Mouse (Mus musculus) cerebellum, postnatal 25 days (tissue): ENCODE measurements around the gene Cd2.

Source experiments
- DNase-seq, 2 experiments: peaks; one replicate each; pipeline ENCODE4 v3.0.0; 2021; ENCODE audit warnings: mixed read lengths in 2 of 2

Gene Cd2

DNA sequence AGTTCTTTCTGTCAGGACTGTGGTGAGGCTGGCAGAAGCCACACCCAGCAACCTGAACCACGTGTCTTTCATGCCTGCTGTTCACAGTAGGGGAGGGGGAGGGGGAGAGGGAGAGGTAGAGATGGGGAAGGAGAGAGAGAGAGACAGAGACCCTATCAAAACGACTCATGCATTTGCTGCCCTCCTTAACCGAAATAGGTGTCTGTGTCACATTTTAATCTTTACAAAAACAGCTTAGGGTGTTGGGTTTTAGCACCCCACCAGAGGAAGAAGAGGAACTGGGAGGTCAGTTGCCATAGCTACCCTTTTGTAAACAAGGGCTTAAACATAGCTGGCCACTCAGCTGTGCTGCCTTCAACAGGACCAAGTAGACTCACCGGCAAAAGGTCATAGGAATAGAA is at the start of gene Cd2:
Cd2 (minus strand) TSS at position 29 of the 401 bp plus-strand sequence.
- no peak for DNase-seq

DNA sequence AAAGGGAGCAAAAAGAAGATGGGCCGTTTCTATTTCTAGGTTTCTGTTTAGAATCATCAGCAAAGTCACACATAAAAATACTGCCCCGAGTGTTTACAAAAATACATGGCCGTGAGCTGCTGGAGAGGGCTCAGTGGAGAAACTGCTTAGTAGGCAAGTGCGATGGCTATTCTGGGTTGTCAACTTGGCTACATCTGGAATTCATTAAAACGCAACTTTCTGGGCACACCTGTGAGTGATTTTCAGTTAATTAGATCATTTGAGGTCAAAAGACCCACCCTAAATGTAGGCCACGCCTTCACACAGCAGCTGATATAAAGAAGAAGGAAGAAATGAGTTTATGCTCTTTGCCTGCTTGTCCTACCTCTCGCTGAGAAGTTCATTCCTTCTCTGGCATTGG is 40.9 kb upstream of the Cd2 start:
- DNase-seq = no peak

DNA sequence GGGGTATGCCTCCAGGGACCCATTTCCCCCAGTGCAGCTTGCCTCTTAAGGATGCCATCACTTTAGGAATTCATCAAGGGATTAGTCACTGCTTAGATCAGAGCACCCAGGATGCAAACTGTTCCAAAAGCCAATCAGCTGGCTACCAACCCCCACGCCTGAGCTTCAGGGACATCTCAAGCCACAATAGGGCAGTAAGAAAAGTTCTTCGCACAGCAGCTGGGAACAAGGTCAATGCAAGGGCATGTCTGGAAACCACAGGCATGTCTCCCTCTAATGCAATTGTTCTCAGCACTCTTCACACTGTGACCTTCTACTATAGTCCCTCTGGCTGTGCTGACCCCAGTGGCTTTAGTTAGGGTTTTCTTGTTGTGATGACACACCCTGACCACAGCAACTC is 39.5 kb upstream of the Cd2 start:
- no peak for DNase-seq

DNA sequence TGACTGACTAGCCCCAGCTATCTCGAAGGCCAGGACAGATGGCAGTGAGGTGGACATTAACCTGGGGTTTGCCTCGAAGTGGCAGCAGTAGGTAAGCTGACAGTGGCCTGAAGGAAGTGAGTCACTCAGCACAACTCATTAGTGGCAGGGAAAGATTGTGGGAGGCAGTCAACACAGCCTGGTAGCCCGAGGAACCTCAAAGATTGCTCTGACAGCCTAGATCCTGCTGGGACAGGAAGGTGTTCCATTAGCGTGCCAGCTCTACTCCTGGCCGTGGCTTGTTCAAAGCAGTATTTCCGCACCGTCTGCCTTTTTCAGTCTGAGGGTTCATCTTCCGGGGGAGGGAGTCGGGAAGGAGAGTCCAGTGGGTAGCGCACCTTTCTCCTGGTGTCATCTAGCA is 34.7 kb upstream of the Cd2 start:
- peak; percentile 53 to 54 for DNase-seq

DNA sequence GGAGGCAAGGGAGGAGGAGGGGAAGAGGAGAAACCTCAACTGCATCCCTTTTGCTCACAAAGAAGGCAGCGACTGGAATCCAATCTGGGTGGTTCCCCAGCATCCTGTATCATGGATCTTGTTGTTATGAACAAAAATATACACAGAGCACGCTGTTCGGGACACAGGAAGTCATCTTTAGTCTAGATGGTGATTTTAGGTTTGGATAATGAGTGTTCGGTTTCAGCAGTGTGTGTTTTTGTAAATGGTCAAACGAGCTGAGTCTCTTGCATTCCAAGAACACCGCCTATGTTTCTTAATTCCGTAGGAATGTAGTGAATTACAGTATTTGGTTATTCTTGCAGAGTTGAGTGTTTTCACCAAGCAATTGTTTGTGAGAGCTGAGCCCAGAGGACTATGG is 33.1 kb upstream of the Cd2 start:
- DNase-seq = no peak

DNA sequence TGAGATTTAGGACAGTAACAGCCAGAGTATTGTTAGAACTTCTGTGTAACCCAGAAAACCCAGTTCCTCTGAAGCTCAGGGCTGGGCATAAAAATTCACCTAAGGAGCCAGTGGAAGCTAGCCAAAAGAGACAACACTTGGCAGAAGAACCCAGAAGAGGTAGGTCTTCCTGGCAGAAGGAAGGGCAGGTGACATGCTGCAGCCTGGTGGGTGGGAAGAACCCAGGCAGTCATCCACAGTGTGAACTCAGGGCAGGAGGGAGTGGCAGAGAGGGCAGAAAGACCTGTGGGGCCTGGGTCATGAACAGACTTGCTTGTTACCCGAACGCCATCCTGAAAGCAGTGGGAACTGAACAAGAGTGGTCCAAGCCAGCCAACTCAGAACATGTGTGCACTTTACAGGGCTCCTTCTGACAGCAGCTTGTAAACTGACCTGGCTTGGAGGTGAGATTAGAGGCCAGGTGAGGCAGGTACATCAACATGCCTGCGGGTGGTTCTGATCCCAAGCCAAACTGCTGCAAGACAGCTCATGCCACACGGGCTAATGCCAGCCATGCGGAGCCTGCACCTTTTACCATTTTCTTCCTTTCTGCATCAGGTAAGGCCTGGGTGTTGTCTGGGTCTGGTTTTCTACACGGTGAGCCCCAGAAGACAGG is 30.9 kb upstream of the Cd2 start:
- peak; percentile 70 to 75 for DNase-seq

DNA sequence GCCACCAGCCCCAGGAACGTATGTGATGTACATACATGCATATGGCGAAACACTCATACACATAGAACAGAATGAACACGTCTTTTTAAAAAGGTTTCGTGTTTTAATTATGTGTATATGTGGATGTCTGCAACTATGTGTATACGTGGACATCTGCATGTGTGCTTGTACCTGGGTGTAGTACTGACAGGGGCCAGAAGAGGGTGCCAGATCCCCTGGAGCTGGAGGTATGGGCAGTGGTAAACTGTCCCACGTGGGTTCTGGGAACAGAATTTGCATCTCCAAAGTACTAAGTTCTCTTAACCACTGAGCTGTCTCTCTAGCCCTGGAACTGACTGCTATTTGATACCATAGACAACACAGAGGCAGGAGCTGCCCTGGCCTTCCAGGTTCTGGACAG is 30.4 kb upstream of the Cd2 start:
- DNase-seq = peak; percentile 63 to 77

DNA sequence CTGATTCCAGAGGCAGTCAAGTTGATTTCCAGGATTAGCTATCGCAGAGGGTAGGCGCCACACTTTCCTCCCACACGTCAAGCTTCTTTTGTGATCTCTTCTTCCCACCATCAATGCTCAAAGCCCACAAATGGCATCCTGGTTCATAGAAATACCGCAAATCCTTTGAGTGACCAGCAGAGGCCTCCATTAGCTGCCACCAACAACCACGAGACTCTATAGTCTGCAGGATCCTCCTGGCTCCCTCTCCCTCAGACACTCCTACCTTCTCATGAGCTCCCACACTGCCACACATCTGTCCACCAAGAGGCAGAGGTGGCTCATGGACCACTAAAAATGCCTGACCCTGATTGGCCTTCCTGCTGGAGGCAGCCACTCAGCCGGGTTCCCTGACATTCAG is 27.2 kb upstream of the Cd2 start:
- DNase-seq = peak in 1 of 2 experiments; percentile 13

DNA sequence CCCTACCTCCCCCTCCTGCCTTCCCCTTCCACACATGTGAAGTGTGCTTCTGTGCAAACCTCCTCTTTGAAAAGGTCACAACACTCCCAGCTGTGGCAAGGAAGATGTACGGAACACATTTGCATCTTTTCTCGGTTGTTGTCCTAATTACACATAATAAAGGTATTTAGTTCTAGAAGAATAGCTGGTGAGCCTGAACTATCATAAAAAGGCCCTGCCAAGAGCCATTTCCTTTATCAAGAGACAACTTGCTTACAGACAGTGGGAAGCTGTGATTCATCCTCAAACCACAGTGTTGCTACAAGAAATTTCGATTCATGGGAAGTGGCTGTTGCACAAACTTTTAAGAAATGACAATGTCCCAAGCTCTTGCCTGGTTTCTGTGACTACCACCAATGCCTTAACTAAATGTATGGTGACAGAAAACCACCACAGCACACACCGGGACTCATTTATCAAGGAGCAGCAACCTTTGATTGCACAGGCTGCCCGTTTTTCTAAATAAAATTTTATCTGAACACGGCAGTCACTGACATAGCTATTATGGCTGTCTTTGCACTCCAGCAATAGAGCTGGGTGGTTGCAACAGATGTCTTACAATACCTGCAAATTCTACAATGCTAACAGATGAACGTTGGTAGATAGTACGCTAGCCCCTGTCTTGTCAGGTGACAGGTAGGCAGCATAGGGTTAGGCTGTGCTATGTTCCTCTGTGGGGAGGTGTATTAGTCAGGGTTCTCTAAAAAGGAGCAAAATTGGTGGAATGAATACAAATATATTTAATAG is 25.7 kb upstream of the Cd2 start:
- peak in 1 of 2 experiments; percentile 2 for DNase-seq

DNA sequence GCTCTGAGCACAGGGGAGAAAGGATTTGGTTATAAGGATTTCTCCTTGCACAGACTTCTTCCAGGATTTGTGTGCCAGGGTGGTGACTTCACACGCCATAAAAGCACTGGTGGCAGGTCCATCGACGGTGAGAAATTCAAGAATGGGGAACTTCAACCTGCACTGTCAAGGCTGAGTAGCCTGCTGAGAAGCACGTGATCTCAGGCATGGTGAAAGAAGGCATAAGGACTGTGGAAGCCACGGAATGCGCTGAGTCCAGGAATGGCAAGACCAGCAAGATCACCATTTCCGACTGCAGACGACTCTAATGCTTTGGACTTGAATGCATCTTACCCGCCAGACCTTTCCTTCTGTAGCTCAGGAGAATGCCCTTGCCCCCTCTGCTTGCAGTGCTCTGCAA is 23.2 kb upstream of the Cd2 start:
- DNase-seq = no peak

DNA sequence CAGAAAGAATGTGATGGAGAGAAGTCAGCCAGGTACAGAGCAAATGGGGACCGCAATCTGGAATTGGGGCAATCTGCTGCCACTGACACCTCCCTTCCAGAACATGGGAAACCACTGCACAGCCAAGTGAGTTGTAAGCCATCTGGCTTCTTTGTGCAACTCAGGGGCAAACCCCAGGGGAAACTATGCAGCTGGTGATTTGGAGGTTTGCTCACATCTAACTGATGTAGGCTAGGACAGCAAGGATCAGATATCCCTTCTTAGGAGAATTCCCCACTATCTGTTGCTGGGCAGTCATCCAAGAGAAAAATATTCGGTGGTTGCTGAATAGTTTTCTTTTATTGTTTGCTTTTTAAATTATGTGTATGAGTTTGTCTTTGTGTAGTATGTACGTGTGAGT is 21.9 kb upstream of the Cd2 start:
- DNase-seq = no peak

DNA sequence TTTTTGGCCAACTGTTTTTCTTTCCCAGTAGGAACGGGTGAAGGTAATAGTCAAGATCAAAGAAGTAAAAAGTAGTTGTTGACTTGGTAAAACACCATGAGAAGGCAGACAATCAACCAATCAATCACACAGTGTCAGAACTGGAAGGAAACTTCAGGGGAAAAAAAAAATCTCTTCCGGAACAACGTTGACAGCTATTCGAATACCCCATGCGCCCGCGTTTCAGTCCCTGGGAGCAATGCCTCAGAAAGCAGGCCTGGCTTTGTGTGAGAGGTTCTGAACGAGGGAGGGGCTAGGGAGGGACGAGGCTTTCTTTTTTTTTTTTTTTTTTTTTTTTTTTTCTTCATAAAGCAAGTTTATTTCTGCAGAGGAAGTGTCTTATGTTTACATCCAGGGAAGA is 18.4 kb upstream of the Cd2 start:
- DNase-seq = no peak

DNA sequence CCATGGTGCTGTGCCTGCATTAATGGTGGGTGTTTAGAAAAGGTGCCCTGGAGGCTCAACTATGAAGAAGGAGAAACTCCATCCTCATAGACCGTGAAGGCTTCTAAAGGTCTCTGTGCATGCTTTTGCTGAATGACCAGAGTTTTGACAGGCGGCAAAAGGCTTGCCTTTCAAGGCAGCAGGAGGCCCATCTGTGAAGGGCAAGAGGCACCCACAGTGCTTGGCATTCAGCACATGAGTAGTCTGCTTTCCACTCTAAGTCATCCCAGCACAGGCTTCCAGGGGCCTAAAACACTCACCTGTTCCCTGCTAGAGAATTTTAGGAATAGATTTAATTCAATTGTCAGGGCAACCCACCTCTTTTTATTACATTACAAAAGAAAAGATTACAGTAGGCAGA is 17.3 kb upstream of the Cd2 start:
- DNase-seq = peak; percentile 62 to 70

DNA sequence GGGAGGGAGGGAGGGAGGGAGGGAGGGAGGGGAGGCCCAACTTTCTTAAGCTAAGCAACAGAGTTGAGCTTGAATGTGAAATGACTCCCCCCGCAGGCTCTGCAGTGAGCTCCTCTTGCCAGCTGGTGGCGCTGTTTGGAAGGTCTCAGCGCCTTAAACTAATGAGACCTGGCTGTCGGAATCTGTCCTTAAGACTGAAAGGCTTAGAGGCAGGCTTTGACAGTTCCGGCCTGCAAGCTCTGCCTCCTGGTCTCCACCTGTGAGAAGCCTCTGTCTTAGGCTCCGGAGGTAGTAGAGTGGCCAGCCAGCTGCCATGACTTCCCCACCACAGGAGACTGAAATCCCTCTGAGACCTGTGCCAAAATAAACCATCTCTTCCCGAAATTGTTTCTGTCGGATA is 16.4 kb upstream of the Cd2 start:
- peak; percentile 85 to 88 for DNase-seq

DNA sequence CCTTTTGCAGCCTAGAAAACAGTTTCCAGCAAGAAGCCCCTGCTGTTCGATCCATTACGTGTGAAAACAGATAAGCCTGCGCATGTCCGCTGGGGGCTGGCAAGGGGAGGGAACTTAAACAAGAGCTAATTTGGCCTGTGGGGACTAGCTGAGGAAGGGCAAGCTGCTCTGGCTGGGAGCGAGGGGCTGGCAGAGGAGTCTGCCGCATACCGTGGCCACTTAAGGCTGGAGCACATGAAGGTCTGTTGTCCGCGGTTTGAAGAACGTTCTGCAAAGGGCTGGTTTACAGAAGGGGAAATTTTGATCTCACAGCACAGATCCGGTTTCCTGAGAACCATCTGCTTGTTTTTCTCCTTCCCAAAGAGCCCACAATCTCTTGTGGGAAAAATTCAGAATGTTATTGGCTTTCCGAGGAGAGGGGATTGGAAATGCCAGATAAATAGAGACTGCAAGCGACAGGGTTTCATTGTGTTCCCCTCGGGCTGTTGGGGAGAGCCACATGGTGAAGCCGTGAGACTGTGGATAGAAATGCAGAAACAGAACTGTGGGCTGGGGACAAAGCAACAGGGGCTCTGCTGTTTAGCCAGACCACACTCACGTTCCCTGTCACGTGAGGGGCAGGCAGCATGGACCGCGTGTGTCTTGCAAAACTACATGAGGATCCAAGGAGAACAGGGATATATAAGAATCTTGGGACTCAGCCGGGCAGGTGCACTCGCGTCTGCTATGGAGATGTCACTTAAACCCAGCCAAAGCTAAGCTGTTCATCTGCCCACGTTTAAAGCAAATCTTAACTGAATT is 12.7 kb upstream of the Cd2 start:
- DNase-seq = peak; percentile 42 to 45

DNA sequence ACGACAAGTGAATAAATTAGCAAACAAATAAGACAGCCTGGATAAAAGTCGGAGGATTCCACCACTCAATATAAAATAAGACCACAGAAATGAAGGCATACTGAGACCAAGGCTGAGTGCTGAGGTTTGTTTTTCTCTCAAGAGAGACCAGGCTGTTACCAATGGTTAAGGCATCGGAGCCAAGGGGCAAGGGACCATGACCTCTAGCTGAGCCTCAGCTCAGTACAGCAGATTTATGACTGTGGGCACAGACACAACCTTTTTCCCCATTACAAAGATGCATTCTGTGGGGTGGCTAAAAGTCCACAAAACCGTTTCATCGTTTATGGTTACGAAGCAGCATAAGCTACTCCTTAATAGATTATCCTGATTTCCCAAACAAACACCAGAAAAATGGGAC is 11.9 kb upstream of the Cd2 start:
- no peak for DNase-seq

DNA sequence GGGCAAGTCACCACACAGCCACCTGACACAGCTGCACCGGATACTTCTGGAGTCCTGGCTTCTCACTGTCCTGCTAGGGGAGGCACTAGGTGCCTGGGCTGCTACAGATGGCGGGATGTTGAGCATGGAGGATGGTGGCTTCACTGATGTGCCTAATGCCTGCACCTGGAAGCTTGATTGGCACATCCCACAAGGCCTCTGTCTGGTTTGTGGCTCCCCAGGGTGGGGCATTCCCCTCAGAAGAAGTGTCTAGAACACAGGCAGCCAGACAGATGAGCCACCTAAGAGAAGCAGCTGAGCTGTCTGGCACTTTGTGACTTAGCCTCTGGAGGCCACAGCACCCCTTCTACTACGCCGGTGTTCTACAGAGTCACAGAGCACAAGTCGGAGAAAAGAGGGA is 9.5 kb upstream of the Cd2 start:
- DNase-seq = no peak

DNA sequence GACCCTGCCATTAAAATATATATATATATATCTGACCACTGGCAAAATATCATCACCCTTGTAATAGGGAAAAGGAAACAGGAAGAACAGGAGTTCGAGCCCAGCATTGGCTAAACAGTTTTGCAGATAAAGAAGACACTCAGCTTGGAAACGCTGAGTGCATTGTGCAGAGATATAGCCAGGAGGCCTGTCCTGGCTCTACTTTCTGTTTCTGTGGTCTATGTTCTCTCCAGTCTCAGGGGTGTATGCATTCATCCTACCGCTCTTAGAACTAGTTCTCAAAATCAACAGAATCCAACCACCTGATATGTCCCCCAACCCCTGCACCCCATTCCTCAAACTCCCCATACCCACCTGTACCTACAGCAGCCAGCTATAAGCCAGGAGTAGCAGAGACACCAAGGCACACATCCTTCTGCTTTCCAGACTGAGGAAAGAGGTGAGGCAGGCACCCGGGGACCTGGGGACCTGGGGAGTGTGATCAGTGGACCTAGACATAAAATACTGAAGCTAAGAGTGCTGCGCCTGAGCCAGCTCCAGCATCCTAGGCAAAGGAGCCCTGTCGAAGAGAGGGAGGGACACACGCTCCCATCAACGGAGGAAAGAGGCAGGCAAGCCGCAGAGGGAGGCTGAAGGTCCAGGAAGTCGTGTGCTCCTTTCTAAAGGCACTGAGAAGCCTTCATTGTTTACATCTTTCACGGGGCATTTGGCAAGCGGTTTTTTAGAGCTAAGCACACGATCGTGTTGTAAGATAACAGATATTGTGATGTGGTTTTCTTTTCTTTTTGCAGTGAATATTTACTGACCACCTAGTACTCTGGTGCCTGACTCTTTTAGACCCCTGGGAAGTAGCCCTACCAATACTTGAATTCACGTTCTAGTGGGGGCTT is 8.4 kb upstream of the Cd2 start:
- no peak for DNase-seq

DNA sequence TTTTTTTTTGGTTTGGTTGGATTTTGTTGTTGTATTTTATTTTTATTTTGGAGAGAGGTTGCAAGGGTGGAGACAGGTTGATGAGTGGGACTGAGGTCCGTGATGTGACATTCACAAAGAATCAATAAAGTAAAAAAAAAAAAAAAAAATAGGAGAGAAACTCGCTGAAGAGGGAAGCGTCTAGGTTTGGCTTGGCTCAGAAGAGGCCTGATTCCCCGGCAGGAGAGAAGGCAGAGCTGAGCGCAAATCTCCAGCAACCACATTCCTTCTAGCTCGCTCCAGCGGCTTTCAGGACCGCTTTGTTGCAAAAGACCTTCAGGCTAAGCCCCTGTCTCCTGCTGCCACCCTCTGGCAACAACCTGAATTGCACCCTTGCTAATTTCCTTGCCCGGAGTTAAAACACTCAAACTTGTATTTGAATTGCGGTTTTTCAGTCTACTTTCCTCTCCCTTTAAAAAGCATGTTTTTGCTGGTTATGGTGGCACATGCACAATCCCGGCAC is 7.7 kb upstream of the Cd2 start:
- DNase-seq = peak; percentile 92 to 94

DNA sequence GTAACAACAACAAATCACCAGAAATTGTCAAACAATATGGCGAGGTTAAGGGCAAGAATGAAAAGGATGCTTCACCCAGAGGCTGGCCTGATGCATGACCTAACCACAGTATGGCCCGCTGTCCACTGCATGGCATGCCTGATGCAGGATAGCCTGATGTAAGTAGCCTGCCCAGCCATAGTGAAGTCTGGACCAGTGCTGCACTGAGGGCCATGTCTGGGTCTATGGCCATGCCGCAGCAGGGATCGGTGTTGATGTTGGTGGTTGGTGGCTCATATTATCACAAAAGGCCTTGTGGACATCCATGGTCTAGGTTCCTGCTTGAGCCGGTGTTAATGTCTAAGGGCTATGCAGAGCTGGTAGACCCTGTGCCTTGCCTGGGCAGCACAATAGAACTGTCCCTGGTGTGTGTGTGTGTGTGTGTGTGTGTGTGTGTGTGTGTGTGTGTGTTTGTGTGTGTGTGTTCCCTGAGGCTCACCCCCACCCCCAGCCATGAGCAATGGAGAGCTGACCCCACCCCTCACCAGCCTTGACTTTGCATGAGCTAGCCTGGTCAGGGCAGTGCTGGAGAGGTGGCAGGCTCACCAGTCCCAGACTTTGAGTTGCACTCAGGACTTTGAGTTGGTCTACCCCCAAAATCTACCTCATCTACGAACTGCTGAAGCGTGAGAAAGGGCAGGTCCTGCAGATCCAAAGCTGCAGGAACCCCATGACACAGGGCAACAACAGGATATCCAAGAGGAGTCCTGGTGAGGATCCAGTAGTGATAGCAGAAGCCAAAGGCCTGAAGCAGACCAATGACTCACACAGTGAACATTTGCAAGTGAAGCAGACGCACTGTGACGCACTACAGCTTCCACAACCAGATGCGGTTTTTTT is 7.0 kb upstream of the Cd2 start:
- DNase-seq = peak in 1 of 2 experiments; percentile 15

DNA sequence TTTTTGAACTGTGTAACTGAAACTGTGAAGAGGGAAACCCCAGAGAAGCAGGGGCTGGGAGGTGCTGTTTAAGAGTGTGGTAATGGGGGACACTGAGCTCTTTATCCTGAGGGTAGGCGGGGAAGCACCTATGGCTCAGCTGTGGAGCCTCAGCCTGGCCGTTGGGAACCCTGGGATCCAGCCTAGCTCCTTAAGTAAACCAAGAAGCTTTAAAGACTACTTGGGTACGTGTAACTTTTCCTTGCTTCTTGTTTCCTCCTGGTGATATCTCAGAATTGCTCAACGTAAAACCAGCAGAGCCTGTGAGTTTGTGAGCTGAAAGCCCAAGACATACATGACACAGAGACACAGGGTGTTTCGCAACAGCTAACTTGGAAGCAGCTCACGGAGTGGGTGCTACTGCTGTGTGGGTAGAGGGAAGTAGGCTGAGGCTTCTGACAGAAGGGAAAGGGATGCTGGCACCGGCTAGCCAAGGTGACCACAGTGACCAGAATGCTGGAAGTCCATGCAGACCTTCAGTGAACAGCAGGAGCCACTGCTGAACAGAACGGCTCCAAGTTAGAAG is 5.9 kb upstream of the Cd2 start:
- DNase-seq = no peak
